Mouse (Mus musculus): Measurements from ENCODE around the gene Gm42688. TPM values are rescaled to one million over a fixed set of nuclear protein-coding genes. Genes with fewer than 3 reads are reported as not detected.

Gene Gm42688
- polyA plus RNA-seq, 1 experiment from 2014 or later: 1.1 TPM

GRCm38 (mm10) chr6:83119734-83120051 lies 18.3 kb downstream of the Gm42688 start:
- no peaks in the 10 kb centered on the region for H3K27me3 ChIP-seq (ENCODE audit: control insufficient read depth, insufficient read depth, low read depth, low read length)
- peaks cover 49% of the 10 kb centered on the region for H3K4me1 ChIP-seq (ENCODE audit: control insufficient read depth, low read depth, low read length)
- peaks cover 8% of the 10 kb centered on the region; the same call in 1 of the 2 replicates for H3K36me3 ChIP-seq (ENCODE audit: control insufficient read depth, insufficient read depth)
- H3K9ac ChIP-seq (ENCODE audit: low read depth, low read length): no peak overlapping the region
- no peak overlapping the region for H3K27ac ChIP-seq (ENCODE audit: low read length)
- 84% methylated on average over 7 of the region's 7 CpGs for WGBS (ENCODE audit: insufficient replicate concordance)
- H3K4me2 ChIP-seq (ENCODE audit: low read depth, low read length): no peak overlapping the region
- H3K9me3 ChIP-seq (replicated peaks; ENCODE audit: control insufficient read depth, low read length): no peaks in the 10 kb centered on the region
- H3K4me3 ChIP-seq (ENCODE audit: low read depth, low read length): no peak overlapping the region
- no peak for ATAC-seq (ENCODE audit: low read depth)

- Histone ChIP-seq H3K27me3 (ENCODE audit: control insufficient read depth, insufficient read depth, low read depth, low read length) (no peaks in the 10 kb centered on the region), H3K4me2 (ENCODE audit: low read depth, low read length) (peak within 1 kb of the TSS; percentile 99), H3K4me1 (ENCODE audit: control insufficient read depth, low read depth, low read length) (peaks cover 45% of the 10 kb centered on the region), H3K4me3 (ENCODE audit: low read depth, low read length) (peak within 1 kb of the TSS; percentile 77), H3K9me3 (replicated peaks; ENCODE audit: control insufficient read depth, low read length) (no peaks in the 10 kb centered on the region), H3K9ac (ENCODE audit: low read depth, low read length) (peak within 1 kb of the TSS; percentile 91), H3K27ac (ENCODE audit: low read length) (peak within 1 kb of the TSS; percentile 96), H3K36me3 (ENCODE audit: control insufficient read depth, insufficient read depth) (peaks cover 8% of the 10 kb centered on the region; the same call in 1 of the 2 replicates)
- WGBS (ENCODE audit: insufficient replicate concordance): under 1% methylated on average over 38 of the region's 38 CpGs
- ATAC-seq (ENCODE audit: low read depth): peak; percentile 93
Measured at GRCm38 (mm10) chr6:83120930-83121862, 19.8 kb downstream of the Gm42688 start, which contains the start of gene Wbp1. Gene Wbp1, minus strand, starts transcription at chr6:83121559.

- peaks cover 8% of the 10 kb centered on the region; the same call in 1 of the 2 replicates for H3K36me3 ChIP-seq (ENCODE audit: control insufficient read depth, insufficient read depth)
- peak overlapping the region; percentile 91 for H3K9ac ChIP-seq (ENCODE audit: low read depth, low read length)
- H3K27ac ChIP-seq (ENCODE audit: low read length): peak overlapping the region; percentile 96
- 3% methylated on average over 45 of the region's 52 CpGs for WGBS (ENCODE audit: insufficient replicate concordance)
- peak; percentile 31 for ATAC-seq (ENCODE audit: low read depth)
- H3K9me3 ChIP-seq (replicated peaks; ENCODE audit: control insufficient read depth, low read length): no peaks in the 10 kb centered on the region
- H3K4me1 ChIP-seq (ENCODE audit: control insufficient read depth, low read depth, low read length): peaks cover 39% of the 10 kb centered on the region
- peak overlapping the region; percentile 77 for H3K4me3 ChIP-seq (ENCODE audit: low read depth, low read length)
- H3K27me3 ChIP-seq (ENCODE audit: control insufficient read depth, insufficient read depth, low read depth, low read length): no peaks in the 10 kb centered on the region
- peak overlapping the region; percentile 99 for H3K4me2 ChIP-seq (ENCODE audit: low read depth, low read length)
Measured at GRCm38 (mm10) chr6:83121863-83122710, 20.7 kb downstream of the Gm42688 start.

GRCm38 (mm10) chr6:83122961-83123360 lies 21.5 kb downstream of the Gm42688 start:
- H3K27me3 ChIP-seq (ENCODE audit: control insufficient read depth, insufficient read depth, low read depth, low read length): no peaks in the 10 kb centered on the region
- 87% methylated on average over 5 of the region's 5 CpGs for WGBS (ENCODE audit: insufficient replicate concordance)
- no peaks in the 10 kb centered on the region for H3K9me3 ChIP-seq (replicated peaks; ENCODE audit: control insufficient read depth, low read length)
- no peak overlapping the region for H3K27ac ChIP-seq (ENCODE audit: low read length)
- H3K4me3 ChIP-seq (ENCODE audit: low read depth, low read length): no peak overlapping the region
- H3K36me3 ChIP-seq (ENCODE audit: control insufficient read depth, insufficient read depth): peaks cover 5% of the 10 kb centered on the region; the same call in 1 of the 2 replicates
- H3K4me1 ChIP-seq (ENCODE audit: control insufficient read depth, low read depth, low read length): peaks cover 39% of the 10 kb centered on the region
- no peak overlapping the region for H3K9ac ChIP-seq (ENCODE audit: low read depth, low read length)
- no peak overlapping the region for H3K4me2 ChIP-seq (ENCODE audit: low read depth, low read length)
- ATAC-seq (ENCODE audit: low read depth): no peak

GRCm38 (mm10) chr6:83124851-83125312 lies 23.5 kb downstream of the Gm42688 start:
- no peaks in the 10 kb centered on the region for H3K27me3 ChIP-seq (ENCODE audit: control insufficient read depth, insufficient read depth, low read depth, low read length)
- H3K9me3 ChIP-seq (replicated peaks; ENCODE audit: control insufficient read depth, low read length): no peaks in the 10 kb centered on the region
- H3K4me3 ChIP-seq (ENCODE audit: low read depth, low read length): peak overlapping the region; percentile 81
- under 1% methylated on average over 30 of the region's 30 CpGs for WGBS (ENCODE audit: insufficient replicate concordance)
- no peaks in the 10 kb centered on the region for H3K36me3 ChIP-seq (ENCODE audit: control insufficient read depth, insufficient read depth)
- H3K27ac ChIP-seq (ENCODE audit: low read length): peak overlapping the region; percentile 85
- ATAC-seq (ENCODE audit: low read depth): peak; percentile 4; the same call in 1 of the 2 replicates
- H3K4me1 ChIP-seq (ENCODE audit: control insufficient read depth, low read depth, low read length): peaks cover 32% of the 10 kb centered on the region
- peak overlapping the region; percentile 83 for H3K9ac ChIP-seq (ENCODE audit: low read depth, low read length)
- H3K4me2 ChIP-seq (ENCODE audit: low read depth, low read length): peak overlapping the region; percentile 81

GRCm38 (mm10) chr6:83125331-83125730 lies 23.9 kb downstream of the Gm42688 start, which contains the start of gene Ino80b:
Gene Ino80b, minus strand, starts transcription at chr6:83125431.
- peaks cover 28% of the 10 kb centered on the region for H3K4me1 ChIP-seq (ENCODE audit: control insufficient read depth, low read depth, low read length)
- H3K36me3 ChIP-seq (ENCODE audit: control insufficient read depth, insufficient read depth): no peaks in the 10 kb centered on the region

GRCm38 (mm10) chr6:83127419-83127818 lies 26.0 kb downstream of the Gm42688 start:
- Histone ChIP-seq H3K4me3 (ENCODE audit: low read depth, low read length) (no peak overlapping the region), H3K36me3 (ENCODE audit: control insufficient read depth, insufficient read depth) (no peaks in the 10 kb centered on the region), H3K4me1 (ENCODE audit: control insufficient read depth, low read depth, low read length) (peaks cover 22% of the 10 kb centered on the region), H3K27ac (ENCODE audit: low read length) (no peak overlapping the region), H3K9me3 (replicated peaks; ENCODE audit: control insufficient read depth, low read length) (no peaks in the 10 kb centered on the region), H3K9ac (ENCODE audit: low read depth, low read length) (no peak overlapping the region), H3K27me3 (ENCODE audit: control insufficient read depth, insufficient read depth, low read depth, low read length) (no peaks in the 10 kb centered on the region), H3K4me2 (ENCODE audit: low read depth, low read length) (no peak overlapping the region)
- ATAC-seq (ENCODE audit: low read depth): no peak
- 69% methylated on average over 5 of the region's 5 CpGs for WGBS (ENCODE audit: insufficient replicate concordance)

More at GRCm38 (mm10) chr6:83125331-83125730, 23.9 kb downstream of the Gm42688 start, which contains the start of gene Ino80b:
- H3K9ac ChIP-seq (ENCODE audit: low read depth, low read length): peak within 1 kb of the TSS; percentile 83
- H3K4me3 ChIP-seq (ENCODE audit: low read depth, low read length): peak within 1 kb of the TSS; percentile 81
- H3K27me3 ChIP-seq (ENCODE audit: control insufficient read depth, insufficient read depth, low read depth, low read length): no peaks in the 10 kb centered on the region
- peak within 1 kb of the TSS; percentile 81 for H3K4me2 ChIP-seq (ENCODE audit: low read depth, low read length)
- no peak for ATAC-seq (ENCODE audit: low read depth)
- 30% methylated on average over 5 of the region's 5 CpGs for WGBS (ENCODE audit: insufficient replicate concordance)
- H3K27ac ChIP-seq (ENCODE audit: low read length): peak within 1 kb of the TSS; percentile 85
- no peaks in the 10 kb centered on the region for H3K9me3 ChIP-seq (replicated peaks; ENCODE audit: control insufficient read depth, low read length)

- Histone ChIP-seq H3K9me3 (replicated peaks; ENCODE audit: control insufficient read depth, low read length) (no peaks in the 10 kb centered on the region), H3K36me3 (ENCODE audit: control insufficient read depth, insufficient read depth) (no peaks in the 10 kb centered on the region), H3K9ac (ENCODE audit: low read depth, low read length) (0 out of 2 replicates have a peak overlapping the region, but pooled peaks have one; percentile 12), H3K4me3 (ENCODE audit: low read depth, low read length) (no peak overlapping the region), H3K27ac (ENCODE audit: low read length) (peak overlapping the region; percentile 85), H3K4me2 (ENCODE audit: low read depth, low read length) (peak overlapping the region; percentile 31; the same call in 1 of the 2 replicates), H3K4me1 (ENCODE audit: control insufficient read depth, low read depth, low read length) (peaks cover 19% of the 10 kb centered on the region), H3K27me3 (ENCODE audit: control insufficient read depth, insufficient read depth, low read depth, low read length) (peaks cover 15% of the 10 kb centered on the region)
- peak; percentile 85 for ATAC-seq (ENCODE audit: low read depth)
- WGBS (ENCODE audit: insufficient replicate concordance): 36% methylated on average over 6 of the region's 6 CpGs
Measured at GRCm38 (mm10) chr6:83131469-83132034, 30.1 kb downstream of the Gm42688 start.

All from liver, embryonic 16.5 days (tissue).